Mouse (Mus musculus): Measurements from ENCODE around the gene Tirap. TPM values are rescaled to one million over a fixed set of nuclear protein-coding genes. Genes with fewer than 3 reads are reported as not detected.

Gene Tirap
- polyA plus RNA-seq, 1 experiment from 2014 or later = 10.5 TPM

DNA sequence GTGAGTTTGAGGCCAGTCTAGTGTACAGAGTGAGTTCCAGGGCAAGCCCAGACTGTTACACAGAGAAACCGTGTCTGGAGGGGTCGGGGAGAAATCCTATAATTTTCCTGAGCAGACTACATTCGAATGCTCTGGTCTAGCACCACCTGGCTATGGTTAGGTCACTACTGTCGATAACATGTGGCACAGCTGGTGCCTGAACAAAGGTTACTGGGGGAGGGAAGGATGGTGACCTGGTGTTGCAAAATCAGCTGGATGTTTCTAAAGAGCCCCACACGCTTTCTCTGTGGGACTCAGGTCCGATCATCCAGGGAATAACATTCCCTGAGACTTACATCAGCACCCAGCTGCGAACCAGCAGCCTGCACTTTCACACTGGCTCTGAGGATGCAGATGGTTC lies 62.1 kb downstream of the Tirap start:
- Histone ChIP-seq H3K4me1 (no peaks in the 10 kb centered on the region), H3K27ac (no peak overlapping the region), H3K9ac (no peak overlapping the region), H3K36me3 (no peaks in the 10 kb centered on the region), H3K9me3 (no peaks in the 10 kb centered on the region), H3K27me3 (replicated peaks) (no peaks in the 10 kb centered on the region), H3K4me3 (no peak overlapping the region), H3K4me2 (replicated peaks) (no peak overlapping the region)
- WGBS = 84% methylated on average over 7 of the region's 7 CpGs
- no peak for ATAC-seq (ENCODE audit: low FRiP score, low read depth)

DNA sequence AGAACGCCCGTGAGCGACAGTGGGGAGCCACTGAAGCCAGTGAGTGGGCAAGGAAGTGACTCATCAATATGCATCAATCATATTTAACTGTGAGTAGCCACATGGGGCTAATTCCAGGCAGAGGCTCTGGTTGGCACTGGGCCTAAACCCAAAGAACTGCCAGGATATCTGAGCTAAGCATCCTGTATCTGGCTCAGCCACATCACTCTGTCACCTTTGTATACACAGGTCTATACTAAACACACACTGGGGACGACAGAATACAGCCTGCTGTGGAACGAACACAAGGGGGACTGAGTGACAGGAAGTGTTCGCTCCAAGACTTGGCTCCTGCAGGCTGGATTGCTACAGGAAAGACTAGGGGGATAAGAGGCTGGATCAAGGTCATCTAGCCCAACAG lies 64.5 kb downstream of the Tirap start:
- Histone ChIP-seq H3K4me2 (replicated peaks) (no peak overlapping the region), H3K27me3 (replicated peaks) (no peaks in the 10 kb centered on the region), H3K9ac (no peak overlapping the region), H3K27ac (no peak overlapping the region), H3K4me3 (no peak overlapping the region), H3K9me3 (no peaks in the 10 kb centered on the region), H3K4me1 (no peaks in the 10 kb centered on the region), H3K36me3 (no peaks in the 10 kb centered on the region)
- WGBS = 79% methylated on average over 6 of the region's 6 CpGs
- no peak for ATAC-seq (ENCODE audit: low FRiP score, low read depth)

Other genes starting within 250 kb of the Tirap start
- gene St3gal4, start 81.0 kb downstream of the Tirap start, polyA plus RNA-seq (2016; fragmentation: Nextera tagmentation; extraction: Ambion mirVana) = 11.5 and 11.8 TPM in 2 replicates
- gene Dcps, start 24.2 kb downstream of the Tirap start, polyA plus RNA-seq (2016; fragmentation: Nextera tagmentation; extraction: Ambion mirVana) = 71.7 and 83.2 TPM in 2 replicates
- gene Srpr, start 116 bp downstream of the Tirap start, polyA plus RNA-seq (2016; fragmentation: Nextera tagmentation; extraction: Ambion mirVana) = 78.0 and 79.1 TPM in 2 replicates
- 49.2 and 50.1 TPM in 2 replicates for gene Foxred1, start 10.8 kb upstream of the Tirap start, polyA plus RNA-seq (2016; fragmentation: Nextera tagmentation; extraction: Ambion mirVana)
- 68.3 and 68.4 TPM in 2 replicates for gene Fam118b, start 67.5 kb upstream of the Tirap start, polyA plus RNA-seq (2016; fragmentation: Nextera tagmentation; extraction: Ambion mirVana)
- gene Rpusd4, start 67.6 kb upstream of the Tirap start, polyA plus RNA-seq (2016; fragmentation: Nextera tagmentation; extraction: Ambion mirVana) = 24.4 and 25.1 TPM in 2 replicates
- gene Cdon, start 220.8 kb upstream of the Tirap start, polyA plus RNA-seq (2016; fragmentation: Nextera tagmentation; extraction: Ambion mirVana) = 8.5 and 9.5 TPM in 2 replicates